Mouse (Mus musculus): ENCODE measurements around the gene Gatad2a.

Gatad2a gene

GRCm38 (mm10) chr8:69870907-69871306 lies 125.3 kb downstream of the Gatad2a start:
- no peak for DNase-seq (ENCODE audit: low spot score)

DNA sequence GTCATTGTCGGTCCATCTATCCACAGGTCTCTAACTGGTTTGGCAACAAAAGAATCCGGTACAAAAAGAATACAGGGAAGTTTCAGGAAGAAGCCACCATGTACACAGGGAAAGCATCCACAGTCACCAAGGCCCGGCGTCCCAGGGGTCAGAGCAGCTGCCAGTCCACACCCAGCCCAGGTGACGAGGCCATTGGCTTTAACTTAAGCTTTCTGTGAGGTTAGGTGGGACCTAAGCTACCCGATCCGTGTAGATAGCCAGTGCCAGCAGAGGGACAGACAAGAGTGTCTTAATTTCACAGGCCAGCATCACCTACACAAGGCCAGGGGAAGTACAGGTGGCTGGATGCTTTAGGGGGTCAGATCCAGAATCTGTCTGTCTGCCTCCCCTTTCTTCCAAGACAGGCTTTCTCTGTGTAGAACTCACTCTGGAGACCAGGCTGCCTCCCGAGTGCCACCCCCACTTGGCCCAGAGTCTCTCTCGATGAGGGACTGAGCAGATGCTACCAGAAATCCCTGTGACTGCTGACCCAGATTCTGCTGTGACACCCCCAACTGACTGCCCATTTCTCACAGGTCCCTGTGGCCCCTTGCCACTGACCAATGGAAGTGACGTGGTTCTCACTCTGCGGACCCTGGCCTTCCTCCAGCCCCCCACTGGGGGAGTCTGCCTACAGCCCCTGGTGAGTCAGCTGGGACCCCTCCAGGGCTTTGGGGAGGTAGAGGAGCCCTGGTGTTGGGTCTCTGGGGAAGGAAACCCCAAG lies 126.0 kb downstream of the Gatad2a start:
- DNase-seq (ENCODE audit: low spot score), result no peak

- no peak for DNase-seq (ENCODE audit: low spot score)
These were observed 128.4 kb downstream of the Gatad2a start for GRCm38 (mm10) chr8:69867696-69868326.

DNA sequence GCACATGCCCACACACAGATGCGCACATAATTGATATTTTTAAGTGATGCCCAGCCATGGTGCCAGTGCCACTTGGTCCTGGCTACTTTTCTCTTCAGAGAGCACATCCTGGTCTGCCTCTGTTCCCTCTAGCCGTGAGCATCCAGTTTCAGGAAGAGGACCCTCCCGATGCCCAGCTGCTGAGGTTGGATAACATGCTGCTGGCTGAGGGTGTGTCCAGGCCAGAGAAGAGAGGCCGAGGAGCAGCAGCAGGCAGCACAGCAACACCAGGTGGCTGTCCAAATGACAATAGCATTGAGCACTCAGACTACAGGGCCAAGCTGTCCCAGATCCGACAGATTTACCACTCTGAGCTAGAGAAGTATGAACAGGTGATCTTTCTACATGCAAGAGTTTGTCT lies 132.0 kb downstream of the Gatad2a start:
- no peak for DNase-seq (ENCODE audit: low spot score)

GRCm38 (mm10) chr8:69863387-69864020 lies 132.7 kb downstream of the Gatad2a start:
- DNase-seq (ENCODE audit: low spot score), result no peak

- DNase-seq (ENCODE audit: low spot score), result no peak
These were observed 134.9 kb downstream of the Gatad2a start for GRCm38 (mm10) chr8:69861251-69861650.

GRCm38 (mm10) chr8:69860807-69861206 lies 135.4 kb downstream of the Gatad2a start:
- DNase-seq (ENCODE audit: low spot score), result no peak

All from urinary bladder, postnatal 10 days (tissue).